Mouse (Mus musculus) mouse trophoblast stem cell (cell line): Measurements from ENCODE around the gene Smim22.

ENCODE experiments used
- in situ Hi-C, 2 experiments: fragments of 300-500 bp; cut with MseI, MboI; formaldehyde crosslinking; loops; 2 replicates in 1 of 2; 3 replicates in 1 of 2; pipeline ENCODE4 v1.15.1; 2025

Smim22 gene

GRCm38 (mm10) chr16:5007067-5007466, at the start of gene Smim22:
Gene Smim22 (plus strand): TSS chr16:5007288.
- in situ Hi-C loops: no loop called here

GRCm38 (mm10) chr16:4957446-4957845, 49.6 kb upstream of the Smim22 start:
- in situ Hi-C loops: no loop called here

- in situ Hi-C loops: no loop called here
Observed at GRCm38 (mm10) chr16:4960260-4960659, 46.8 kb upstream of the Smim22 start.

- in situ Hi-C loops: no loop called here
Observed at GRCm38 (mm10) chr16:4963346-4963745, 43.7 kb upstream of the Smim22 start.

GRCm38 (mm10) chr16:4963797-4964709, 43.0 kb upstream of the Smim22 start, which contains the start of gene Anks3:
Gene Anks3 (minus strand): TSS chr16:4964205.
- in situ Hi-C loops: no loop called here

GRCm38 (mm10) chr16:4964731-4965391, 42.2 kb upstream of the Smim22 start:
- in situ Hi-C loops: no loop called here

- in situ Hi-C loops: no loop called here
Observed at GRCm38 (mm10) chr16:4965392-4966129, 41.5 kb upstream of the Smim22 start.

- in situ Hi-C loops: no loop called here
Observed at GRCm38 (mm10) chr16:4968426-4968825, 38.7 kb upstream of the Smim22 start.

- in situ Hi-C loops: no loop called here
Observed at GRCm38 (mm10) chr16:4969055-4969843, 37.8 kb upstream of the Smim22 start.

- in situ Hi-C loops: no loop called here
Observed at GRCm38 (mm10) chr16:4971626-4972025, 35.5 kb upstream of the Smim22 start.

GRCm38 (mm10) chr16:4974521-4974920, 32.6 kb upstream of the Smim22 start:
- in situ Hi-C loops: no loop called here

GRCm38 (mm10) chr16:4976180-4976579, 30.9 kb upstream of the Smim22 start:
- in situ Hi-C loops: no loop called here

- in situ Hi-C loops: no loop called here
Observed at GRCm38 (mm10) chr16:4978275-4979051, 28.6 kb upstream of the Smim22 start.

GRCm38 (mm10) chr16:4979755-4980380, 27.2 kb upstream of the Smim22 start:
- in situ Hi-C loops: no loop called here

GRCm38 (mm10) chr16:4984717-4985116, 22.4 kb upstream of the Smim22 start:
- in situ Hi-C loops: no loop called here

- in situ Hi-C loops: no loop called here
Observed at GRCm38 (mm10) chr16:4993276-4993675, 13.8 kb upstream of the Smim22 start.

- in situ Hi-C loops: no loop called here
Observed at GRCm38 (mm10) chr16:4997553-4997952, 9.5 kb upstream of the Smim22 start, which contains the start of gene Sept12. Gene Sept12 (minus strand): TSS chr16:4997852.

GRCm38 (mm10) chr16:4998984-4999383, 8.1 kb upstream of the Smim22 start:
- in situ Hi-C loops: no loop called here

- in situ Hi-C loops: no loop called here
Observed at GRCm38 (mm10) chr16:5000611-5001010, 6.5 kb upstream of the Smim22 start.

- in situ Hi-C loops: no loop called here
Observed at GRCm38 (mm10) chr16:5007492-5007891, 404 bp downstream of the Smim22 start.
